Mouse (Mus musculus) cerebellum, adult 2 months (tissue): ENCODE data around the gene Tulp1.

ENCODE experiments used
- CTCF ChIP-seq: fragments of 200-500 bp; IDR thresholded peaks from 2 replicates; pipeline ENCODE4 v1.5.1; 2011; ENCODE audit warnings: low read depth, mild to moderate bottlenecking, control low read depth, low read length, moderate library complexity, borderline replicate concordance; ENCODE audit not compliant: insufficient read depth
- POLR2A ChIP-seq: fragments of 200-500 bp; IDR thresholded peaks from 2 replicates; pipeline ENCODE4 v1.6.1; 2011; ENCODE audit warnings: low read length, control low read depth, borderline replicate concordance; ENCODE audit not compliant: insufficient read depth

DNA sequence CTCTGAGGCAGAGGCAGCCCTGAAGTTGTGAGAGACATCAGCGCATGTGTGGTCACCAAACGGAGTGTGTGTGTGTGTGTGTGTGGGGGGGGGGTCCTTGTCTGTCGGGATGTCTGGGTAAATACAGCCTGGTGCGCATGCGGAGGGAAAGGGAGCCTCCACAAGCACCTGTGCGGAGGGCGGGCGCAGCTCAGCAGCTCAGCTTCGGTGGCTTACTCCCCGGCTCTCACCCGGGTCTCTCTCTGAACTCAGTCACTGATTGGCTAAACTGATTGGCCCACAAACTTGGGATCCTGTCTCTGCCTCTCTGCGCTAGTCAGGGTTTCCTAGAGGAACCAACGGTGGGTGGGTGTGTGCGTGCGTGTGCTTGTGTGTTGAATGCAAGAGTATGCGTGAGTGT, 9.5 kb upstream of the Tulp1 start:
- no peak for TF ChIP-seq CTCF
- no peak for TF ChIP-seq POLR2A
